ENCODE assay signal across 1 mouse cellular context in the genomic region with DNA sequence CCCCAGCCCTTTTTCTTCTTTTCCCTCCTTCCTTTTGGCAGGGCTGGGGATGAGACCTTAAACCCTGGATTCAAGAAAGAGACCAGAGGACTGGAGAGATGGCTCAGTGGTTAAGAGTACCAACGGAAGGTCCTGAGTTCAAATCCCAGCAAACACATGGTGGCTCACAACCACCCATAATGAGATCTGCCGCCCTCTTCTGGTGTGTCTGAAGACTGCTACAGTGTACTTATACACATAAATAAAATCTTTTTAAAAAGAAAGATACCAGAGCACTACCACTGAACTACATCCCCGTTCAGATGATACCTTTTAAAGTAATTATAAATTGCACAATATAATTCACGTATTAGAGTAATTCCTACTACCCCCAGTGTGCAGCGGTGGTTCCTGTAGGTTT.
A peak's percentile ranks its signal among the peaks of the same experiment; 100 is the strongest.
TF ChIP-seq lines count a peak whose summit lies in the region.

No protein-coding gene starts in this region.

TF ChIP-seq in MEL, 35 proteins besides CTCF, POLR2A, EP300 and RAD21:
- TF ChIP-seq ELF1 (IDR thresholded peaks at IDR 0.05; ENCODE audit: low read depth, low read length) (no peak), ZMIZ1 (IDR thresholded peaks at IDR 0.05; ENCODE audit: low read depth, low read length) (0 out of 2 replicates have a peak, but pooled peaks have one; percentile 5)
